Comparison of ENCODE assay signal across 8 mouse cellular contexts in genomic region chr13:52651383-52652252, GRCm38 (mm10).
DNase-seq lines count a peak whose midpoint lies in the region; ATAC-seq and TF ChIP-seq lines count a peak whose summit lies in the region.

No protein-coding gene starts in this region.

- no peaks in the 10 kb centered on the region for H3K4me1 ChIP-seq in forebrain, embryonic 14.5 days (ENCODE audit: control insufficient read depth, insufficient read depth, low read length)
- no peaks in the 10 kb centered on the region for H3K4me1 ChIP-seq in forebrain, embryonic 12.5 days
- H3K4me1 ChIP-seq in embryonic fibroblast, embryonic 13.5 days (ENCODE audit: control insufficient read depth, insufficient read depth, low read length), result no peaks in the 10 kb centered on the region
- H3K4me1 ChIP-seq in kidney, postnatal 0 days (replicated peaks; ENCODE audit: insufficient read depth, low read length), result no peaks in the 10 kb centered on the region

- 58% methylated on average over 11 of the region's 12 CpGs for WGBS in forebrain, embryonic 14.5 days
- WGBS in forebrain, embryonic 12.5 days, result 60% methylated on average over 11 of the region's 12 CpGs
- WGBS in kidney, postnatal 0 days, result 23% methylated on average over 11 of the region's 12 CpGs

- DNase-seq in forebrain, embryonic 14.5 days (ENCODE audit: low spot score), result peak; percentile 92
- peak; percentile 84 for DNase-seq in 416B (ENCODE audit: low read depth)
- DNase-seq in adrenal gland, postnatal 14 days, result peak; percentile 72
- DNase-seq in kidney, postnatal 0 days (ENCODE audit: low spot score), result peak; percentile 87
- peak; percentile 58 for DNase-seq in lung, postnatal 25 days (ENCODE audit: low spot score)
- DNase-seq in testis, postnatal 10 days (ENCODE audit: low spot score), result peak; percentile 54

- TF ChIP-seq POLR2A in embryonic fibroblast, embryonic 13.5 days (IDR thresholded peaks at IDR 0.05; ENCODE audit: low read depth, low read length), result no peak

- H3K27ac ChIP-seq in forebrain, embryonic 14.5 days (ENCODE audit: low read depth, low read length), result no peak overlapping the region
- H3K27ac ChIP-seq in forebrain, embryonic 12.5 days, result no peak overlapping the region
- H3K27ac ChIP-seq in embryonic fibroblast, embryonic 13.5 days (ENCODE audit: insufficient read depth, low read length), result peak overlapping the region; percentile 31; the same call in 1 of the 2 replicates
- H3K27ac ChIP-seq in kidney, postnatal 0 days, result no peak overlapping the region

- no peak overlapping the region for H3K4me3 ChIP-seq in forebrain, embryonic 14.5 days (ENCODE audit: low read depth, low read length)
- H3K4me3 ChIP-seq in forebrain, embryonic 12.5 days (replicated peaks), result no peak overlapping the region
- no peak overlapping the region for H3K4me3 ChIP-seq in embryonic fibroblast, embryonic 13.5 days (ENCODE audit: insufficient read depth, low read length)
- H3K4me3 ChIP-seq in kidney, postnatal 0 days (replicated peaks; ENCODE audit: low read depth, low read length), result no peak overlapping the region

- TF ChIP-seq CTCF in embryonic fibroblast, embryonic 13.5 days (IDR thresholded peaks at IDR 0.05; ENCODE audit: borderline replicate concordance, insufficient read depth, low read length), result no peak
- TF ChIP-seq CTCF in kidney, postnatal 0 days (IDR thresholded peaks at IDR 0.05; ENCODE audit: low read depth), result peak; percentile 78

- no peaks in the 10 kb centered on the region for H3K9me3 ChIP-seq in forebrain, embryonic 14.5 days (replicated peaks; ENCODE audit: control insufficient read depth, low read length)
- H3K9me3 ChIP-seq in forebrain, embryonic 12.5 days, result no peaks in the 10 kb centered on the region
- H3K9me3 ChIP-seq in kidney, postnatal 0 days (replicated peaks; ENCODE audit: low read length), result no peaks in the 10 kb centered on the region

- H3K27me3 ChIP-seq in forebrain, embryonic 14.5 days (replicated peaks; ENCODE audit: control insufficient read depth, insufficient read depth, low read length), result no peaks in the 10 kb centered on the region
- peaks cover 10% of the 10 kb centered on the region for H3K27me3 ChIP-seq in forebrain, embryonic 12.5 days
- H3K27me3 ChIP-seq in kidney, postnatal 0 days (ENCODE audit: insufficient read depth, low read length), result no peaks in the 10 kb centered on the region

- no peaks in the 10 kb centered on the region for H3K36me3 ChIP-seq in forebrain, embryonic 14.5 days (ENCODE audit: control insufficient read depth, insufficient read depth, low read length)
- no peaks in the 10 kb centered on the region for H3K36me3 ChIP-seq in forebrain, embryonic 12.5 days (replicated peaks)
- no peaks in the 10 kb centered on the region for H3K36me3 ChIP-seq in kidney, postnatal 0 days (ENCODE audit: insufficient read depth, low read length)

- no peak overlapping the region for H3K9ac ChIP-seq in forebrain, embryonic 14.5 days (ENCODE audit: low read length)
- no peak overlapping the region for H3K9ac ChIP-seq in forebrain, embryonic 12.5 days
- no peak overlapping the region for H3K9ac ChIP-seq in kidney, postnatal 0 days (ENCODE audit: low read depth, low read length)

- peak; percentile 50; the same call in 1 of the 2 replicates for ATAC-seq in forebrain, embryonic 14.5 days
- ATAC-seq in forebrain, embryonic 12.5 days (ENCODE audit: low FRiP score), result no peak
- peak; percentile 42; the same call in 1 of the 2 replicates for ATAC-seq in kidney, postnatal 0 days (replicated peaks; ENCODE audit: low FRiP score, low read depth)

- no peak overlapping the region for H3K4me2 ChIP-seq in forebrain, embryonic 14.5 days (ENCODE audit: low read length)
- no peak overlapping the region for H3K4me2 ChIP-seq in forebrain, embryonic 12.5 days
- H3K4me2 ChIP-seq in kidney, postnatal 0 days (ENCODE audit: low read length), result no peak overlapping the region
